Mouse (Mus musculus) cortical plate, adult 2 months (tissue): ENCODE data around the gene Cbr4. TPM values are rescaled to one million over a fixed set of nuclear protein-coding genes. Genes with fewer than 3 reads are reported as not detected.

Source experiments
- H3K27ac ChIP-seq: fragments of 200-500 bp; 2 replicates; pipeline ENCODE4 v1.5.1; 2012; ENCODE audit warnings: low read length, control low read depth, inconsistent platforms; ENCODE audit not compliant: insufficient read depth
- H3K4me1 ChIP-seq: fragments of 200-500 bp; 2 replicates; pipeline ENCODE4 v1.6.1; 2011; ENCODE audit warnings: low read length; ENCODE audit not compliant: control insufficient read depth, insufficient read depth
- H3K4me3 ChIP-seq: fragments of 200-500 bp; 2 replicates; pipeline ENCODE4 v1.5.1; 2011; ENCODE audit warnings: mild to moderate bottlenecking, low read length, control low read depth; ENCODE audit not compliant: insufficient read depth
- CTCF ChIP-seq: fragments of 200-500 bp; IDR thresholded peaks from 2 replicates; pipeline ENCODE4 v1.5.1; 2011; ENCODE audit warnings: mild to moderate bottlenecking, control low read depth, low read length; ENCODE audit not compliant: insufficient read depth; ENCODE audit errors: extremely low read depth
- POLR2A ChIP-seq: fragments of 200-500 bp; IDR thresholded peaks from 2 replicates; pipeline ENCODE4 v1.6.1; 2011; ENCODE audit warnings: mild to moderate bottlenecking, low read length, control low read depth; ENCODE audit not compliant: insufficient read depth; ENCODE audit errors: extremely low read depth
- polyA plus RNA-seq: library from polyadenylated mRNA; depleted of rRNA; stranded (reverse); fragments of >200 nt; gene quantifications from 2 replicates; pipeline ENCODE4 v1.2.3, GENCODE M21; 2012

Gene Cbr4
- polyA plus RNA-seq, 1 experiment = 19.3 TPM

DNA sequence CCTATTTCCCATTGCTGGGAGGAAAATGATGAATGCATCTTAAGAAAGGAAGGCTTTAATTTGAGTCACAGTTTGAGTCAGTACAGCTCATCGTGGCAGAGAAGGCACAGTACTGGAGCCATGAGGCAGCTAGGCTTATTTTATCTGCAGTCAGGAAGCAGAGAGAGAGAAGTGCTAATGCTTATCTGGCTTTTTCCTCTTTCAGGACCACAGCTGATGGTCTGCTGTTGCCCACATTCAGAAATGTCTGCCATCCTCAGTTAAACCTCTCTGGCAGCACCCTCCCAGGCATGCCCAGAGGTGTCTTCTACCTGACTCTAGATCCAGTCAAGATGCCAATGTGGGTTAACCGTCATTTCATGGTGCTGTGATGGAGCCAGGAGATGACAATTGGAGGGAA is 23.1 kb upstream of the Cbr4 start:
- Histone ChIP-seq H3K4me1 (no peaks in the 10 kb centered on the region), H3K4me3 (no peak overlapping the region), H3K27ac (no peak overlapping the region)
- TF ChIP-seq CTCF = no peak
- TF ChIP-seq POLR2A = no peak

DNA sequence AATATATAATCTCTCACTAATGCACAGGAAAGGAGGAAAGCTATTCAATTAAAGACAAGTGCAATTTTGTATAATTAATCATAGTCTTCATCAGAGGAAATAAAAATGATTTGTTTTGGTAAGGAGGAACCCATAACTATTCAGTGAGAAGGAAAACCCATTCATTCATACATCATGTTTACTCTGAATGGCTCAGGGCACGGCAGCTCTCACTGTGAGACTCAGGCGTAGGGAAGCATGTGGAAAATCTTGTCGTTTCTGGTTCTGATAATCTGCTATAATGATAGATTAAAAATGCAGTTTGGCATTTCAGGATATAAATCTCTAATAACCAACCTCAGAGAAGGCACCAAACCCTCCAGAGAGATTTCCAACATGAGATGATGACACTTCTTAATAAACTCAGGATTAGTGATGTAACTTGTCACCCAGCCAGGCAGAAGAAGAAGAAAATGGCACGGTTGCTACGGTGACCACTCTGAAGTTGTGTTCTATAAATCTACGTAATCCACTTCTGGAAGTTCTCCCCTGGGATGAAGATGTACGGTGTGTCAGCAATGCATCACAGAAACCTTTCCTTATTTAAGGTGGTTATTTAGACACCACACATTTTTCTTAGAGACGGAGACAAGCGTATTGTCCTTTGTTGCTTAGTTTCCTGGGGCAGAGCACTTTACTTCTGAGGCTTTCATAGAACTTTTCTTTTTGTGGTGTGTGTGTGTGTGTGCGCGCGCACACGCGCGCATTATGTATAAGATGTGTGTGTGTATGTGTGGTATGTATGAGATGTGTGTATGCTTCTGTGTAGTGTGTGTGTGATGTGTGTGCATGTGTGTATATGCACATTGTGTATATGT is 20.6 kb upstream of the Cbr4 start:
- Histone ChIP-seq H3K4me3 (no peak overlapping the region), H3K27ac (no peak overlapping the region), H3K4me1 (no peaks in the 10 kb centered on the region)
- TF ChIP-seq POLR2A = no peak
- TF ChIP-seq CTCF = no peak

DNA sequence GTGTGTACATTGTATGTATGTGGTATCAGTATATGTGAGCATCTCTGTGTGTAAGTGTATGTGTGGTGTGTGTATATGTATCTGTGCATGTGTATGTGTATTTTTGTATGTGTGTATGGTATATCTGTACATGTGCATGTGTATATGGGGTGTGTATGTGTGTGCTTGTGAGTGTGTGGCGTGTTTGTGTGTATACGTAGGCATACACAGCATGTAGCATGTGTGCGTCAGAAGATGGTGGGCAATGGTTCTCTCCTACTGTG is 20.1 kb upstream of the Cbr4 start:
- no peak overlapping the region for H3K27ac ChIP-seq
- H3K4me1 ChIP-seq = no peaks in the 10 kb centered on the region
- H3K4me3 ChIP-seq = no peak overlapping the region
- TF ChIP-seq POLR2A = no peak
- TF ChIP-seq CTCF = no peak

DNA sequence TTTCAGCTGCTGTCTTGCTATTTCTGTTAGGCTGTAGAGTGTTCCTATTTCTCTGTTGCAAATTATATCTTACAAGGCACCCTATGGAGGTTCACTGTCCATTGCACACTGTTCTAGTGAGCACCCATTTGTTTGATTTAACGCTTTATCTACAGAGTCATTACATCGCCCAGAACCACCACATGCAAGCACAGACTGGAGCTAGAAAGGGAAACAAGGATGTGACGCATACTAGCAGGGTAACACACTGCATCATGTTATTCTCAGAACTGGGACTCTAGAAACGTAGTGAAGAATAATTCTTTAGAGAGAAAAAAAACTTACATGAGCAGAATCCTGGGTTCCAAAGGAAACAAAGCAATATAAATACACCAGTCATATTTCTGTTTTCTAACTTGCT is 17.3 kb upstream of the Cbr4 start:
- no peaks in the 10 kb centered on the region for H3K4me1 ChIP-seq
- H3K27ac ChIP-seq = no peak overlapping the region
- TF ChIP-seq POLR2A = no peak
- TF ChIP-seq CTCF = no peak
- no peak overlapping the region for H3K4me3 ChIP-seq

DNA sequence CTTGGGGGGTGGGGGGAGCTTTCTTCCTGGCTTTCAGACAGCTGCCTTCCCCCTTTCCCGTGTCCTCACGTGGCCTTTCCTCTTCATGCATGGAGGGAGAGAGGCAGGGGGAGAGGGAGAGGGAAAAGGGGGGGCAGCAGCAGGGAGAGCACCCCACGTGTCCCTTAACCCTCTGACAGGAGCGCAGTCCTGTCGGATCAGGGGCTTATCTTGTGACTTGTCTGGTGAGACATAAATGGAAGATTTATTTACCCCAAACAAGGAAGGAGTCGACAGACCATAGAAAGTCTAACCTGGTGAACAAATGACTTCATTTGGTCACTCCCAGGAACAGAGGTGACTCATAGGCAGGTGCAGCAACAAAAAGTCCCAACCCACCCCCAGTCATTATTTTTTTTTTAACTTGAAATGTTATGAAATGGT is 12.3 kb upstream of the Cbr4 start:
- no peak for TF ChIP-seq CTCF
- no peak for TF ChIP-seq POLR2A
- no peak overlapping the region for H3K27ac ChIP-seq
- H3K4me1 ChIP-seq = no peaks in the 10 kb centered on the region
- no peak overlapping the region for H3K4me3 ChIP-seq

DNA sequence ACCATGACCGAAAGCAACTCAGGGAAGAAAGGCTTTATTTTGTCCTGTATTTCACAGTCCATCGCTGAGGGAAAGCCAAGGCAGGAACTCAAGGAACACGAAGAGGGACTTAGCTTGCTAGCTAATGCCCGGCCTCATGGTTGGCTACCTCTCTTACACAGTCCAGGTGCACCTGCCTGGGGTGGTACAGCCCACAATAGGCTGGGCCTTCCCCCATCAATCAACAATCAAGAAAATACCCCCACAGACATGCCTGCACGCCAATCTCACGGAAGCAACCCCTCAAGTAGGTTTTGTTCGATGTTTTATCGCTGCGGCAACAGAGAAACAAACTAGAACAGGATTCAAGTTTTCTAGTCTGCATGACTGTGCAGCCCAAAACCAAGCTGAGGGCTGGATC is 11.4 kb upstream of the Cbr4 start:
- no peak overlapping the region for H3K4me3 ChIP-seq
- H3K4me1 ChIP-seq = no peaks in the 10 kb centered on the region
- TF ChIP-seq CTCF (no peak), POLR2A (no peak)
- no peak overlapping the region for H3K27ac ChIP-seq

DNA sequence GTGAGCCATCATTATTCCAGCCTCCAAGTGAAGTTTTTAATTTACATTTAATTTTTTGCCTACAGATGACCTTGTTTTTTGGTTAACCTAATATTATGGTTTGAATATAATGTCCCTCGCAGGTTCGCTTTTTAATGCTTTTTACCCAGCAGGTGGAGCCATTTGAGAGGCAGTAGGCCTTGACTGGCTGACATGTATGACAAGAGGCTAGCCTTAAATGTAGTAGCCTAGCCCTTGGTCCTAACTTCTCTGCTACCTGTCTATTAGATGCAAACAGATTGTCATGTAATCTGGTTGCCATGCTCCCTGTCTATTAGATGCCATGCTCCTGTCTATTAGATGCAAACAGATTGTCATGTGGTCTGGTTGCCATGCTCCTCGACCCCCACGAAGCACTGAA is 9.4 kb upstream of the Cbr4 start:
- Histone ChIP-seq H3K4me3 (no peak overlapping the region), H3K27ac (no peak overlapping the region), H3K4me1 (no peaks in the 10 kb centered on the region)
- no peak for TF ChIP-seq CTCF

DNA sequence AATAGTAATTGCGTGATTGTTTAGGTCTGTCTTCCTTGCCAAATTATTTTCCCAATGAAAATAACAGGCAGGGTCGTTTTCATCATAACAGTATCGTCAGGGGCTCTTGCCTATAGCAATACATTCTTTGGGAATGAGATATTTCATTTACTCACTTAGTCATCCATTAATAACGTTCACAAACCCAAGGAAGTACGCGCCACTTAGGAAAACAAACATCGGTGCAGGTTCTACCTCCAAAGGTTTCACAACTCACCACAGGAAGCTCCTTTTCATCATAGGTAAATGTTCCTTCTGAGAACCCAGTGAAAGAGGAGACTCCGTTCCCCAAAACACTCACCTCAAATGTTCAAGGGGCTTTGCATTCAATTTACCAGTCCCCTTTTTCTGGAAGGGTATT is 8.7 kb upstream of the Cbr4 start:
- TF ChIP-seq POLR2A (no peak), CTCF (no peak)
- no peak overlapping the region for H3K4me3 ChIP-seq
- no peaks in the 10 kb centered on the region for H3K4me1 ChIP-seq
- no peak overlapping the region for H3K27ac ChIP-seq

DNA sequence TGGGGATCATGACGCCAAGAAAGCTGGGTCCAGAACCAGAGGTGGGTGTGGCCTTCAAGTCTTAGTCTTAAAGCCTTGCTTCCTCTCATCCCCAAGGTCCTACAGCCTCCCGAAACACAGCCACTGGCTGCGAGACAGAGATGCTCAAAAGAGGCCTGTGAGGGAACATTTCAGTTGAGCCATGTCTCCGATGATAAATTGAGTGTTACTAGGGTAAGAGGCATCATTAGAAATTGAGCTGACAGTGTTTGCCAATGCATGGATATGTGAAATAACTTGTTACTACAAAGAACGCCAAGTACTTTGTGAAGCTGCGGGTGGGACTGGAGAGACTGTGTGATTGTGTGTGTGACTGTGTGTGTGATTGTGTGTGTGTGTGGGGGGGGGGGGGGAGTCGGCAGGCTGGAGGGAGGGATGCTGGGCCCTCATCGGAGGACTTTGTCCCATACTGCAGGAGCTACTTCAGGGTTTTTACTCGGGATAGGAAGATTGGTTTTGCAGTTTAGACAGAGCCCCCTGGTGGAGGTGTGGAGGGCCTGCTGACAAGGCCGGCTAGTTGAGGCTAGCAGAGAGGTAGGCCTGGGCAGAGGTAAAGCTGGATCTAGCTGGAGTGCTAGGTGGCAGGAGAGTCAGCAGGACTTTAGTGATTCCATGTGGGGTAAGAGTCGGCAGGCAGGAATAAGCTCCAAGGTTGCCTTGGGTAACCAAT is 7.9 kb upstream of the Cbr4 start:
- Histone ChIP-seq H3K27ac (no peak overlapping the region), H3K4me3 (no peak overlapping the region), H3K4me1 (no peaks in the 10 kb centered on the region)
- TF ChIP-seq POLR2A = no peak
- peak; percentile 45 for TF ChIP-seq CTCF
